Mouse (Mus musculus) 3T3-L1 (cell line): ENCODE data around the gene Pla2g2c.

Experiments
- DNase-seq: peaks from one replicate; pipeline ENCODE4 v3.0.0-alpha.2; 2015; ENCODE audit warnings: low read depth, low spot score

The Pla2g2c gene

GRCm38 (mm10) chr4:138709246-138709645 lies 15.3 kb upstream of the Pla2g2c start:
- no peak for DNase-seq

- no peak for DNase-seq
Measured at GRCm38 (mm10) chr4:138709944-138710343, 14.6 kb upstream of the Pla2g2c start.

GRCm38 (mm10) chr4:138710633-138711032 lies 14.0 kb upstream of the Pla2g2c start:
- DNase-seq: no peak

GRCm38 (mm10) chr4:138711051-138711820 lies 13.4 kb upstream of the Pla2g2c start:
- no peak for DNase-seq

- no peak for DNase-seq
Measured at GRCm38 (mm10) chr4:138712096-138712495, 12.5 kb upstream of the Pla2g2c start.

GRCm38 (mm10) chr4:138712621-138713020 lies 12.0 kb upstream of the Pla2g2c start:
- no peak for DNase-seq

- DNase-seq: no peak
Measured at GRCm38 (mm10) chr4:138714186-138714585, 10.4 kb upstream of the Pla2g2c start.

GRCm38 (mm10) chr4:138716697-138717096 lies 7.9 kb upstream of the Pla2g2c start:
- DNase-seq: no peak

GRCm38 (mm10) chr4:138718586-138719263 lies 5.9 kb upstream of the Pla2g2c start:
- DNase-seq: no peak

GRCm38 (mm10) chr4:138719264-138719596 lies 5.4 kb upstream of the Pla2g2c start:
- no peak for DNase-seq

- DNase-seq: no peak
Measured at GRCm38 (mm10) chr4:138723493-138724281, 905 bp upstream of the Pla2g2c start.

GRCm38 (mm10) chr4:138725127-138725461 lies 502 bp downstream of the Pla2g2c start:
- DNase-seq: no peak

GRCm38 (mm10) chr4:138725751-138726150 lies 1.2 kb downstream of the Pla2g2c start:
- DNase-seq: no peak

GRCm38 (mm10) chr4:138729018-138729703 lies 4.6 kb downstream of the Pla2g2c start:
- DNase-seq: no peak

GRCm38 (mm10) chr4:138734105-138734504 lies 9.5 kb downstream of the Pla2g2c start:
- no peak for DNase-seq

GRCm38 (mm10) chr4:138734863-138735262 lies 10.3 kb downstream of the Pla2g2c start:
- no peak for DNase-seq

GRCm38 (mm10) chr4:138737031-138737430 lies 12.4 kb downstream of the Pla2g2c start, which contains the start of gene Ubxn10:
Gene Ubxn10, minus strand, starts transcription at chr4:138737167.
- DNase-seq: no peak

- DNase-seq: no peak
Measured at GRCm38 (mm10) chr4:138739136-138739851, 14.7 kb downstream of the Pla2g2c start.

- peak; percentile 5 for DNase-seq
Measured at GRCm38 (mm10) chr4:138745884-138746283, 21.3 kb downstream of the Pla2g2c start.

GRCm38 (mm10) chr4:138746866-138747265 lies 22.3 kb downstream of the Pla2g2c start:
- DNase-seq: no peak

GRCm38 (mm10) chr4:138747851-138748250 lies 23.3 kb downstream of the Pla2g2c start:
- no peak for DNase-seq
